Mouse (Mus musculus): Measurements from ENCODE around the gene Rasal1. TPM values are rescaled to one million over a fixed set of nuclear protein-coding genes. Genes with fewer than 3 reads are reported as not detected.

The Rasal1 gene
- total RNA-seq, 2 experiments from 2014 or later: 10.9 to 14.0 TPM

DNA sequence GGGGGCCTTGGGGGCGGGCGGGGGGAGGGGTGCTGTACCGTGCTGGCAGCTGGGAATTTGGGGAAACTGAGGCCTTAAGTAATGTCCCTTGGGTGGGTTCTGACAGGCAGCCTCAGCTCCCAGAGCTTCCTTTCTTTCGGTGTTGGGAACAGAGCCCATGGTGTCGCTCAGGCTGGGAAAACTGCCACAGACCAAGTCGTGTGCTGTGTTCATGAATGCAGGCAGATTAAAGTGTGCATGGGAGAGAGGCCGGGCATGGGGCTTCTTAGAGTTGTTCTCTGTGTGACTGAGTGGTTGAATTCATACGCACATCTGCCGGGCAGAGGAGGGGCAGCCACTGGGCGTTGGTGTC, 26.8 kb upstream of the Rasal1 start:
- DNase-seq: no peak

- DNase-seq: no peak
These were observed 26.3 kb upstream of the Rasal1 start for GRCm38 (mm10) chr5:120622198-120622851.

GRCm38 (mm10) chr5:120624427-120624826, 24.2 kb upstream of the Rasal1 start:
- DNase-seq: no peak

- peak in 1 of 2 experiments; percentile 65 for DNase-seq
These were observed 22.2 kb upstream of the Rasal1 start for GRCm38 (mm10) chr5:120626399-120626798.

DNA sequence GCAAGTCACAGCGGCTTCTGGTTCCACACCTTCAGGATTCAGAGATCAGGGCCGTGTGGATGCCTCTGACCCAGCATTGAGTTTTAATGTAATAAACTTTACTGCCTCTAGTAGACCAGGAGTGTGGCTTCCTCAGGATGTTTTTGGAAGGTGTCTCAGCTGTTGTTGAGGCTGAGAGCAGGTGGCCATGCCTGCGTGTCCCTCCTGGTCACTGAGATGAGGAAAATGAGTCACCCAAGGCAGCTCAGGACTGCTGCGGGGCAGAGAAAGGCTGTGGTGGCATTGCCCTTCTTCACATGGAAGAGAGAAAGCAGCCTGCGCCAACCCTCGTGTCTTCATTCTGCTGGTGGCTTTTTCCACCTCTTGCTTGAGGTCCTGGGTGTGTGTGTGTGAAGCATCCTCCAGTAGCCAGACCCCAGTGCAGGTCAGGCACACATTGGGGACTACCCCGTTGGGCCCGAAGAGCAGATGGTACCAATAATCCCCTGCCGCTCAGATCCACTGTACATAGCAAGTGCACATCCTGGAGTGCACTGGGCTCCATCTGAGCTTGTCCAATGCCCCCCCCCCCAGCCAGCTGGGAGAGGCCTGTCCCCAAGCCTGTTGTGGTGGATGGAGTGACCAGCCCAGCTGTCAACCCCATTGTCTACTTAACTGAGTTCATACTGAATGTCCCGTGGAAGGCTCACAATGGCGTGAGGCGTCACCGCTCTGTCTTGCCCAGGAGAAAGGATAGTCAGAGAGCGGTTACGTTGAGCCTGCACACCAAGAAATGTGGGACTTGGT, 20.9 kb upstream of the Rasal1 start:
- DNase-seq: no peak

DNA sequence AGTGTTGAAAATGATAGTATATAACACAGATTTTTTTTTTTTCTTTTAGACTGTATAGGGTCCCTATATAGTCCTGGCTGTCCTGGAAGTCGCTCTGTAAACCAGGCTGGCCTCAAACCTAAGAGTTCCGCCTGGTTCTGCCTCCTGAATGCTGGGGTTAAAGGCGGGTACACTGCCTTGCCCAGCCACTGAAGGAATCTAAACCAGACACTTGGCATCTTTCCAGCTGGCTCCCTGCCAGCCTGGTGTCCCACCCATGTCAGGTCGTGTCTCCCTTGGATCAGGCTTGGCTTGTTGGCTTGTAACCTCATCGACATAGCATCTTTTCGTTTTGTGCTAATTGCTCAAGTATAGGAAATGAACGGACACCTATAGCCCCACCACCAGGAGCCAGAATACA, 20.0 kb upstream of the Rasal1 start:
- DNase-seq: no peak

- DNase-seq: peak; percentile 36 to 52
These were observed 17.5 kb upstream of the Rasal1 start for GRCm38 (mm10) chr5:120631128-120631527.

GRCm38 (mm10) chr5:120631892-120632291, 16.7 kb upstream of the Rasal1 start:
- DNase-seq: no peak

DNA sequence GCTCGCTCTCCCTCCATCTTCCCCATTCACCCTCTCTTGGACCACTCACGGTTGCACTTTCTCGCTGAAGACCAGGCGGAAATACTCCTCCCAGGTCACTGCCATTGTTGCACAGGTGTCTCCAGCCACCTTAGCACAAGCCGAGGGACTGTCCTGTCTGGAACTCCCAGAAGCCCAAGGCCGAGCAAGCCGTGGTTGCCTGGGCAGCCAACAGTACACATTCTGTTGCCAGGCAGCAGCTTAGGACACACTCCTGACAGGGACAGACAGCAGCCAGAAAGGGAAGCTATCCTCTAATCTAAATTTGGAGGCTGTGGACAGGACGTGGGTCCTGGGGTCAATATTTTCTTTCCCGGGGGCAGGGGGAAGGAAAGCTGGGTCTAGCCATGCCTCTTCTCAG, 14.5 kb upstream of the Rasal1 start, which contains the start of gene Cfap73:
Gene Cfap73, minus strand, starts transcription at position 105 of the 400 bp plus-strand sequence.
- peak; percentile 74 to 79 for DNase-seq

GRCm38 (mm10) chr5:120634860-120635259, 13.8 kb upstream of the Rasal1 start:
- DNase-seq: no peak

GRCm38 (mm10) chr5:120635633-120636032, 13.0 kb upstream of the Rasal1 start:
- no peak for DNase-seq

- no peak for DNase-seq
These were observed 8.5 kb upstream of the Rasal1 start for GRCm38 (mm10) chr5:120640094-120640493.

- peak; percentile 83 to 87 for DNase-seq
These were observed 5.1 kb upstream of the Rasal1 start for GRCm38 (mm10) chr5:120643365-120644085.

- peak; percentile 74 to 78 for DNase-seq
These were observed 4.4 kb upstream of the Rasal1 start for GRCm38 (mm10) chr5:120644227-120644626.

GRCm38 (mm10) chr5:120645851-120646250, 2.8 kb upstream of the Rasal1 start:
- peak; percentile 69 to 74 for DNase-seq

DNA sequence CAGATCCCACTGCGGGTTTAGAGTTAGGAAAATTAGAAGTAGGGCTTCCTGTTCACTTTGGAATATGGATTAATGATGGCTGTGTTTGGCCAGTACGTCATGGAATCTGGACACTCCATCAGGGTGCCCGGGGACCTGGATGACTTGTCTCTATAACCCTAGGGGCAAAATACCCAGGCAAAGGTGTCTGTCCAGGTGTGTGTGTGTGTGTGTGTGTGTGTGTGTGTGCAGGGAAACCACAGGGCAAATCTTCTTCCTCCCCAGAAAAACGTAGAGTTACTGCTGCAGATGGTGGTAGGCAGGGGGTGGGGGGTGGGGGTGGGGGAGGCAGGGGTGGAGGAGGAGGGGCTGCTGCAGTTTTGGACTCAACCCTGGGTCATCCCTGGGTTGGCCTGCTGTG, 1.3 kb upstream of the Rasal1 start:
- no peak for DNase-seq

GRCm38 (mm10) chr5:120647814-120648491, 659 bp upstream of the Rasal1 start:
- DNase-seq: no peak

GRCm38 (mm10) chr5:120649374-120649933, 842 bp downstream of the Rasal1 start:
- DNase-seq: peak in 1 of 2 experiments; percentile 24

GRCm38 (mm10) chr5:120649938-120650337, 1.3 kb downstream of the Rasal1 start:
- DNase-seq: no peak

DNA sequence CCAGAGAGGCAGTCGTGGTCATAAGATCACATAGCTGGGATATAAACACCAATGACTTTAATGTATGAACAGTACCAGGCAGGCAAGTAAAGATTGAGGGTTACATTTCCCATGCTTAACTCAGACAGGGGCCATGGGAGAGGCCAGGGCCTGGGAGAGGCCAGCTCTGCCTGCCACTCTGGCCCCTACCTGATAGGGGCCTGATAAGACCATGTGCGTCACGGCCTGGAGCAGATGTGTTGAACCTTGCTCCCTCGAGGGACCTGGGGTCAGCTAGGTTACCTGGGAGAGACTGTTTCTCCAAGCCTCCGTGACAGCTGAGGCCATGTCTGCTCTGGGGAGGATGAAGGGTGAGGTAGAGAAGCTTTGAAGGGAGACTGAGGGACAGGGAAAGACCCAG, 2.6 kb downstream of the Rasal1 start:
- DNase-seq: no peak

DNA sequence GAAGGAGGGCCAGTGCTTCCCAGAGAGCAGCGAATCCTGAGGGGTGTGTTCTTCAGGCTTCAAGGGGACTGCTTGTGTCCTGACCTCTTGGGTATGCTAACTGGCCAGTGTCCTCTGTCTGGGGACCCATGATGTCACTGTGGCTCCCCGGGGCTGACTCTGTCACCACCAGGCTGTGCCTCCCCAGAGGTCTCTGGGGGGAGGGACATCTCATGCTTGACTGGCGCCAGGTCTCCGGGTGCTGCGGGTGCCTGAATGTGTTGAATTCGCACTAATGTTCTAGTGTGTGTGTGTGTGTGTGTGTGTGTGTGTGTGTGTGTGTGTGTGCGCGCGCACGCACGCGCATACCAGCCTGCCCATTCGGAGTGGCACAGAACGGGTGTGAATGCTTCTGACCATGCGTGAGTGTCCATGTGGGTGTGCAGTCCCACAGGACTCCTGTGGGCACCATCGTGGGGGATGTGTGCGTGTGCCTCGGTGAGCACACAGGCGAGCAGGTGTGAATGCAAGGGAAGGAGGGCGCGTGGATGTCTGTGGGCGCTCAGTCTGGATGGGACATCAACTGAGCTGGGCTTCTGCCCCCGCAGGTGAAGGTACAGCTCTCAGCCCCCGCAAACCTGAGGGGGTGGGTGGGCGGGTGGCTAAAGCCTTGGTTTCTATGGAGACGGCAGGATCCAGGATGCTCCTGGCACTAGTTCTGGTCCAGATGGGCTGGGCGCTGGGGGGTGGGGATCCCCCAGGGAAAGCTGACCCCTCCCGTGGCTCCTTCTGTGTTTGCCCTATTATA, 4.5 kb downstream of the Rasal1 start:
- no peak for DNase-seq
